Mouse (Mus musculus) left cerebral cortex, adult 6 months (tissue): ENCODE data around the gene Gm47791. TPM values are rescaled to one million over a fixed set of nuclear protein-coding genes. Genes with fewer than 3 reads are reported as not detected.

ENCODE experiments used
- long read RNA-seq, 2 experiments: library from polyadenylated mRNA; unstranded; transcript quantifications; one replicate each; pipeline ENCODE4 v2.0.0; 2019 to 2020
- polyA plus RNA-seq: library from polyadenylated mRNA; unstranded; fragments of <200 nt; fragmentation: Nextera tagmentation; gene quantifications from 2 replicates; pipeline ENCODE4 v1.2.3, GENCODE M21; 2021

Gene Gm47791
- not detected in 2 replicates for polyA plus RNA-seq
- long read RNA-seq, experiment 1: 0 reads
- long read RNA-seq, experiment 2: 0 reads

GRCm38 (mm10) chr1:82771022-82771586, at the start of gene Gm47791:
Gene Gm47791, minus strand, starts transcription at chr1:82771243.

GRCm38 (mm10) chr1:82768269-82768668, 2.8 kb downstream of the Gm47791 start, which contains the start of gene Tm4sf20:
Gene Tm4sf20, minus strand, starts transcription at chr1:82768461.

GRCm38 (mm10) chr1:82724339-82725025, 46.6 kb downstream of the Gm47791 start, which contains the start of gene Mff:
Gene Mff, plus strand, starts transcription at chr1:82724890.

Other genes starting within 250 kb of the Gm47791 start
- 0.04 and 0.06 TPM in 2 replicates for gene Col4a4, start 184.4 kb downstream of the Gm47791 start, polyA plus RNA-seq
- gene Col4a3, start 184.3 kb downstream of the Gm47791 start, polyA plus RNA-seq: 0.07 and 0.09 TPM in 2 replicates
- gene Mff, start 46.4 kb downstream of the Gm47791 start, polyA plus RNA-seq: 360 and 396 TPM in 2 replicates
- not detected in 2 replicates for gene Tm4sf20, start 2.8 kb downstream of the Gm47791 start, polyA plus RNA-seq
- 4.8 and 5.9 TPM in 2 replicates for gene Agfg1, start 68.2 kb upstream of the Gm47791 start, polyA plus RNA-seq
- not detected in 2 replicates for gene A030005L19Rik, start 142.1 kb upstream of the Gm47791 start, polyA plus RNA-seq
- gene A030014E15Rik, start 153.7 kb upstream of the Gm47791 start, polyA plus RNA-seq: not detected in 2 replicates
- not detected in 2 replicates for gene Gm6217, start 160.2 kb upstream of the Gm47791 start, polyA plus RNA-seq
- gene A030003K21Rik, start 172.1 kb upstream of the Gm47791 start, polyA plus RNA-seq: not detected in 2 replicates
- gene Gm7544, start 184.8 kb upstream of the Gm47791 start, polyA plus RNA-seq: not detected in 2 replicates
- not detected in 2 replicates for gene Gm47955, start 189.0 kb upstream of the Gm47791 start, polyA plus RNA-seq
- not detected in 2 replicates for gene Gm47959, start 229.3 kb upstream of the Gm47791 start, polyA plus RNA-seq